Mouse (Mus musculus) hindbrain, embryonic 13.5 days (tissue): ENCODE data around the gene Rrnad1. TPM values are rescaled to one million over a fixed set of nuclear protein-coding genes. Genes with fewer than 3 reads are reported as not detected.
"Not testable (repeated sequence)": the region's sequence is repeated elsewhere in the genome, so short reads cannot be mapped to it uniquely, and the experiment has no call there.

ENCODE experiments used
- ATAC-seq: fragments of 200-750 bp; cut with Nextera tagmentation; 2 replicates; pipeline ENCODE4 v1.8.0; 2017; ENCODE audit warnings: moderate TSS enrichment; ENCODE audit not compliant: low FRiP score
- H3K27ac ChIP-seq: fragments of 300-500 bp; sonication (generic); 2 replicates; pipeline ENCODE4 v1.5.1; 2015; ENCODE audit warnings: inconsistent platforms, mild to moderate bottlenecking, moderate library complexity
- H3K27me3 ChIP-seq: fragments of 300-500 bp; sonication (generic); 2 replicates; pipeline ENCODE4 v1.6.1; 2015; ENCODE audit warnings: mild to moderate bottlenecking, inconsistent platforms
- H3K36me3 ChIP-seq: fragments of 300-500 bp; sonication (generic); 2 replicates; pipeline ENCODE4 v1.6.1; 2015; ENCODE audit warnings: mild to moderate bottlenecking, inconsistent platforms
- H3K4me1 ChIP-seq: fragments of 300-500 bp; sonication (generic); replicated peaks from 2 replicates; pipeline ENCODE4 v1.6.1; 2015; ENCODE audit warnings: inconsistent platforms
- H3K4me2 ChIP-seq: fragments of 300-500 bp; sonication (generic); 2 replicates; pipeline ENCODE4 v1.6.1; 2015; ENCODE audit warnings: inconsistent platforms, mild to moderate bottlenecking, moderate library complexity
- H3K4me3 ChIP-seq: fragments of 300-500 bp; sonication (generic); 2 replicates; pipeline ENCODE4 v1.5.1; 2015; ENCODE audit warnings: mild to moderate bottlenecking, inconsistent platforms
- H3K9ac ChIP-seq: fragments of 300-500 bp; sonication (generic); 2 replicates; pipeline ENCODE4 v1.6.1; 2015; ENCODE audit warnings: mild to moderate bottlenecking, inconsistent platforms
- H3K9me3 ChIP-seq: fragments of 300-500 bp; sonication (generic); 2 replicates; pipeline ENCODE4 v1.6.1; 2016; ENCODE audit warnings: inconsistent platforms
- WGBS: fragments of 180-500 bp; shearing (Covaris S2); methylation state at CpG from one replicate; pipeline ENCODE4 v1.1.7; 2015; 5-methylcytosine and 5-hydroxymethylcytosine counted together
- polyA plus RNA-seq: library from polyadenylated mRNA; unstranded; fragments of >200 nt; fragmentation: Nextera tagmentation; extraction: Ambion mirVana; gene quantifications from 2 replicates; pipeline ENCODE4 v1.2.1, GENCODE M21; 2015

The Rrnad1 gene
- polyA plus RNA-seq, 1 experiment from 2014 or later: 19.3 TPM

- Histone ChIP-seq H3K9me3 (no peaks in the 10 kb centered on the region), H3K9ac (peak overlapping the region; percentile 68; the same call in 1 of the 2 replicates), H3K4me3 (no peak overlapping the region), H3K27ac (peak overlapping the region; percentile 88), H3K27me3 (no peaks in the 10 kb centered on the region), H3K36me3 (peaks cover 15% of the 10 kb centered on the region), H3K4me1 (peaks cover 43% of the 10 kb centered on the region), H3K4me2 (no peak overlapping the region)
- no peak for ATAC-seq
- 88% methylated on average over 2 of the region's 2 CpGs for WGBS
Measured at GRCm38 (mm10) chr3:87909381-87909780, 21.1 kb downstream of the Rrnad1 start.

GRCm38 (mm10) chr3:87907906-87908305 is 22.6 kb downstream of the Rrnad1 start:
- H3K4me3 ChIP-seq: peak overlapping the region; percentile 98
- H3K9ac ChIP-seq: peak overlapping the region; percentile 94
- no peaks in the 10 kb centered on the region; the same call in 1 of the 2 replicates for H3K36me3 ChIP-seq
- no peak for ATAC-seq
- peak overlapping the region; percentile 96 for H3K27ac ChIP-seq
- H3K4me1 ChIP-seq: peaks cover 43% of the 10 kb centered on the region
- H3K4me2 ChIP-seq: peak overlapping the region; percentile 91
- WGBS: 17% methylated on average over 1 of the region's 1 CpGs
- H3K9me3 ChIP-seq: no peaks in the 10 kb centered on the region
- no peaks in the 10 kb centered on the region for H3K27me3 ChIP-seq

- under 1% methylated on average over 27 of the region's 27 CpGs for WGBS
- no peak for ATAC-seq
Measured at GRCm38 (mm10) chr3:87906981-87907857, 23.3 kb downstream of the Rrnad1 start.

GRCm38 (mm10) chr3:87906601-87906980 is 23.9 kb downstream of the Rrnad1 start:
- H3K9me3 ChIP-seq: no peaks in the 10 kb centered on the region
- under 1% methylated on average over 23 of the region's 47 CpGs for WGBS
- peak overlapping the region; percentile 98 for H3K4me3 ChIP-seq
- peak overlapping the region; percentile 94 for H3K9ac ChIP-seq
- peaks cover 43% of the 10 kb centered on the region for H3K4me1 ChIP-seq
- H3K36me3 ChIP-seq: no peaks in the 10 kb centered on the region
- peak overlapping the region; percentile 91 for H3K4me2 ChIP-seq
- H3K27ac ChIP-seq: peak overlapping the region; percentile 96
- peak; percentile 44 for ATAC-seq
- no peaks in the 10 kb centered on the region for H3K27me3 ChIP-seq

More at GRCm38 (mm10) chr3:87906981-87907857, 23.3 kb downstream of the Rrnad1 start:
- H3K4me2 ChIP-seq: peak overlapping the region; percentile 91
- peak overlapping the region; percentile 98 for H3K4me3 ChIP-seq
- H3K9ac ChIP-seq: peak overlapping the region; percentile 94
- H3K27ac ChIP-seq: peak overlapping the region; percentile 96
- no peaks in the 10 kb centered on the region for H3K27me3 ChIP-seq
- no peaks in the 10 kb centered on the region for H3K9me3 ChIP-seq
- peaks cover 43% of the 10 kb centered on the region for H3K4me1 ChIP-seq
- H3K36me3 ChIP-seq: no peaks in the 10 kb centered on the region

GRCm38 (mm10) chr3:87905880-87906485 is 24.5 kb downstream of the Rrnad1 start, which contains the start of gene Hdgf:
Hdgf (plus strand) TSS chr3:87906321.
- Histone ChIP-seq H3K4me1 (peaks cover 40% of the 10 kb centered on the region), H3K4me3 (peak within 1 kb of the TSS; percentile 98), H3K36me3 (no peaks in the 10 kb centered on the region), H3K9me3 (no peaks in the 10 kb centered on the region), H3K9ac (peak within 1 kb of the TSS; percentile 94), H3K4me2 (peak within 1 kb of the TSS; percentile 91), H3K27me3 (no peaks in the 10 kb centered on the region), H3K27ac (peak within 1 kb of the TSS; percentile 96)
- ATAC-seq: peak; percentile 95
- under 1% methylated on average over 57 of the region's 57 CpGs for WGBS

- no peak overlapping the region for H3K4me2 ChIP-seq
- H3K9me3 ChIP-seq: no peaks in the 10 kb centered on the region
- H3K27me3 ChIP-seq: no peaks in the 10 kb centered on the region
- no peak for ATAC-seq
- no peak overlapping the region for H3K27ac ChIP-seq
- no peaks in the 10 kb centered on the region for H3K36me3 ChIP-seq
- H3K4me1 ChIP-seq: peaks cover 18% of the 10 kb centered on the region
- no peak overlapping the region for H3K9ac ChIP-seq
- 53% methylated on average over 5 of the region's 5 CpGs for WGBS
- no peak overlapping the region for H3K4me3 ChIP-seq
Measured at GRCm38 (mm10) chr3:87903821-87904220, 26.7 kb downstream of the Rrnad1 start.

- not testable (repeated sequence) for H3K27ac ChIP-seq, H3K4me3 ChIP-seq, H3K4me2 ChIP-seq, H3K36me3 ChIP-seq, H3K9ac ChIP-seq, ATAC-seq, H3K27me3 ChIP-seq, H3K4me1 ChIP-seq, H3K9me3 ChIP-seq
- 84% methylated on average over 6 of the region's 6 CpGs for WGBS
Measured at GRCm38 (mm10) chr3:87901959-87902358, 28.6 kb downstream of the Rrnad1 start.

GRCm38 (mm10) chr3:87901036-87901624 is 29.4 kb downstream of the Rrnad1 start:
- Histone ChIP-seq H3K27me3 (no peaks in the 10 kb centered on the region), H3K4me1 (no peaks in the 10 kb centered on the region), H3K36me3 (no peaks in the 10 kb centered on the region), H3K4me3 (no peak overlapping the region), H3K4me2 (no peak overlapping the region), H3K9me3 (no peaks in the 10 kb centered on the region), H3K9ac (no peak overlapping the region), H3K27ac (no peak overlapping the region)
- ATAC-seq: no peak
- WGBS: 59% methylated on average over 1 of the region's 1 CpGs

GRCm38 (mm10) chr3:87899776-87900175 is 30.7 kb downstream of the Rrnad1 start:
- H3K9me3 ChIP-seq: no peaks in the 10 kb centered on the region

GRCm38 (mm10) chr3:87899266-87899665 is 31.3 kb downstream of the Rrnad1 start:
- H3K9me3 ChIP-seq: no peaks in the 10 kb centered on the region
- no peak overlapping the region for H3K27ac ChIP-seq
- no peak for ATAC-seq
- H3K4me2 ChIP-seq: no peak overlapping the region
- 70% methylated on average over 3 of the region's 3 CpGs for WGBS
- no peak overlapping the region for H3K9ac ChIP-seq
- no peaks in the 10 kb centered on the region for H3K36me3 ChIP-seq
- no peaks in the 10 kb centered on the region for H3K27me3 ChIP-seq
- H3K4me3 ChIP-seq: no peak overlapping the region
- no peaks in the 10 kb centered on the region for H3K4me1 ChIP-seq

More at GRCm38 (mm10) chr3:87899776-87900175, 30.7 kb downstream of the Rrnad1 start:
- Histone ChIP-seq H3K36me3 (no peaks in the 10 kb centered on the region), H3K4me1 (no peaks in the 10 kb centered on the region), H3K27me3 (no peaks in the 10 kb centered on the region), H3K4me2 (no peak overlapping the region), H3K9ac (no peak overlapping the region), H3K27ac (no peak overlapping the region), H3K4me3 (no peak overlapping the region)
- 80% methylated on average over 3 of the region's 3 CpGs for WGBS
- ATAC-seq: no peak

- Histone ChIP-seq H3K9ac (no peak overlapping the region), H3K27ac (no peak overlapping the region), H3K27me3 (no peaks in the 10 kb centered on the region), H3K9me3 (no peaks in the 10 kb centered on the region), H3K4me3 (no peak overlapping the region), H3K4me2 (no peak overlapping the region), H3K36me3 (no peaks in the 10 kb centered on the region), H3K4me1 (no peaks in the 10 kb centered on the region)
- ATAC-seq: no peak
- WGBS: 79% methylated on average over 3 of the region's 3 CpGs
Measured at GRCm38 (mm10) chr3:87893367-87893905, 37.1 kb downstream of the Rrnad1 start.

- Histone ChIP-seq H3K4me2 (no peak overlapping the region), H3K9me3 (no peaks in the 10 kb centered on the region), H3K36me3 (no peaks in the 10 kb centered on the region), H3K4me3 (no peak overlapping the region), H3K4me1 (no peaks in the 10 kb centered on the region), H3K27me3 (no peaks in the 10 kb centered on the region), H3K27ac (no peak overlapping the region), H3K9ac (no peak overlapping the region)
- WGBS: 52% methylated on average over 3 of the region's 3 CpGs
- ATAC-seq: no peak
Measured at GRCm38 (mm10) chr3:87891481-87891880, 39.0 kb downstream of the Rrnad1 start.
